Mouse (Mus musculus) neutrophil, adult 5-6 weeks (primary cell): ENCODE measurements at regions not wholly inside any gene's neighbourhood (a gene's known extent, or its start where the extent isn't known, plus 50 kb on each side); places are given as distances from the start of the nearest gene placed in this dataset.

Experiments used
- ATAC-seq: fragments of 151-379, 151-347 bp; 2 replicates; pipeline ENCODE4 v1.8.0; 2017; ENCODE audit warnings: mild to moderate bottlenecking, moderate TSS enrichment; ENCODE audit not compliant: insufficient number of reproducible peaks, poor library complexity, low FRiP score, severe bottlenecking; ENCODE audit errors: extremely low read depth

GRCm38 (mm10) chr7:111420698-111421097, 337.9 kb upstream of the Eif4g2 start:
- ATAC-seq, result no peak

DNA sequence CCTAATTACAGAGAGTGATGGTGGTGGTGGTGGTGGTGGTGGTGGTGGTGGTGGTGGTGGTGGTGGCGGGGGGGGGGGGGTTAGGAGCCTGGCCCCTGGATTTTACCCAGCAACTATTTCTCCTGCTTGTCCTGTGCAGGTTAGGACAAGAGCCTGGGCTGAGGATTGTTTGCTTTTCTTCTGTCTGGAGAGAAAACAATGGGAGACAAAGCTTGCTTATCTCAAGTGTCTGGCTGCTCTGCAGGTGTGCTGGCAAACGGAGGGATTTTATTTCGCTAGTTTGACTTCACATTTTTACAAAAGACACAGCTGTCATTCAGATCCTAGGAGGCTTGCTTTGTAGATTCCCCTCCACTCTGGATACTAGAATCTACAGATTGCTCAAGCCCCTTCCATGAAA, 334.9 kb upstream of the Eif4g2 start:
- no peak for ATAC-seq

DNA sequence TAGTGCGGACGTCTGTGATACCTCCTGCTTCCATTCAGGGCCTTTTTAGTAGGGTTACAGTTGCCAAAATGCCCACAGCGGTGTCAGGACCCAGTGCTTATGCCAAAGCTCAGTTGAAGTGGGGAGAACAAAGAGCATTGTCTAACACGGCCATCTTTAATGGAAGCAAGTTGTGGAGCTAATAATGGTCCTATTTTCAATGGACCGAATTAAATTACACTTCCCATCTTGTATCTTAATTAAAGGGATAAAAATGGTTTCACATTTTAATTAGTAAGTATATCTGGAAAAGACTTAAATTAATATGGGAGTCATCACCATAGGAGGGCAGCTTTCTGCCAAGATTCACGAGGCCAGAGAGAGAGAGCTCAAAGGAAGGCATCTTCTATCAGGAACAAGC, 333.2 kb upstream of the Eif4g2 start:
- no peak for ATAC-seq

- no peak for ATAC-seq
Measured at GRCm38 (mm10) chr7:111413745-111414144, 330.9 kb upstream of the Eif4g2 start.

DNA sequence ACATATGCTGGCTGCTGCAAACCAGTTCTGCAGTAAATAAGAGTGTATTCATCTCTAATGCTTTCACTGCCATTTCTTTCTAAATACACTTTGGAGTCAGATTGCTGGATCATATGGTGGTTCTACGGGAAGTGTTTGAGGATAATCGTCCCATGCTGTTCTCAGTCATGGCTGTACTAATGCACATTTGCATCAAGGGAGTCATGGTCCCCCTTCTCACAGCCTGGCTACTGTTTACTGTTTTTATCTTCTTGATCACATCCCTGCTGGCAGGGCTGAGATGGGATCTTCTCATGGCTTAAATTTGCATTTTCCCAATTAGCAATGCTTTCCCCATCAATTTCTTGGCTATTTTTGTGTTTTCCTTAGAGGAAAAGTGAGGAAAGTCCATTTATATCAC, 330.1 kb upstream of the Eif4g2 start:
- ATAC-seq, result no peak

GRCm38 (mm10) chr7:111411386-111411960, 328.6 kb upstream of the Eif4g2 start:
- ATAC-seq, result no peak

GRCm38 (mm10) chr7:111395972-111396371, 313.1 kb upstream of the Eif4g2 start:
- no peak for ATAC-seq

- no peak for ATAC-seq
Measured at GRCm38 (mm10) chr7:111395111-111395510, 312.3 kb upstream of the Eif4g2 start.

GRCm38 (mm10) chr7:111393846-111394245, 311.0 kb upstream of the Eif4g2 start:
- no peak for ATAC-seq

DNA sequence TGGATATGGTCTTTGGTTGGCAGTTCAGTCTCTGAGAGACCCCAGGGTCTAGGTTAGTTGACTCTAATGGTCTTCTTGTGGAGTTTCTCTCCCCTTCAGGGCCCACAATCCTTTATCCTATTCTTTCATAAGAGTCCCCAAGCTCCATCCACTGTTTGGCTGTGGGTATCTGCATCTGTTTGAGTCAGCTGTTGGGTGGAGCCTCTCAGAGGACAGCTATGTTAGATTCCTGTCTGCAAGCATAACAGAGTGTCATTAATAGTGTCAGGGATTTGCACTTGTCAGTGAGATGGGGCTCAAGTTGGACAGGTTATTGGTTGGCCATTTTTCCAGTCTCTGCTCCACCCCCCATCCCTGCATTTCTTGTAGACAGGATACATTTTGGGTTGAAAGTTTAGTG, 306.9 kb upstream of the Eif4g2 start:
- ATAC-seq, result no peak

DNA sequence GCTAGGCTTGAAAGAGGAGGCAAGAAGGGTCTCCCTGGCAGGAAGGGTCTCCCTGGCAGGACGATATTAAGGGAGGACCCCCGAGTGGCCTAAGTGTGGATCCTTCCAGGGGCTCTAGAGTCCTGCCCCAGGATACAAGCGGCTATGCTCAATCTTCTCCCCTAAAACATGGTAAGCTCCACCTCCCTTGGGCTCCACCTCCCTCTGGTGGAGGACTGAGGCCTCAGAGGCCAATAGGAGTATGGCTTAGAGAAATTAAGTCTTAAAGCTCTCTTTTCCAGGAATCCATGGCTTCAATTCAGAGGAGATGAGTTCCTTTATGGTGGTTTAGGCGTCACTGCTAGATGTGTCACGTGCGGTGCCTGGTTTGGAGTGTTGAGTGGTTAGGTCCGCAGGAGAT, 291.7 kb upstream of the Eif4g2 start:
- no peak for ATAC-seq

GRCm38 (mm10) chr7:111373380-111374173, 290.7 kb upstream of the Eif4g2 start:
- no peak for ATAC-seq

GRCm38 (mm10) chr7:111370421-111370887, 287.6 kb upstream of the Eif4g2 start:
- ATAC-seq, result no peak

GRCm38 (mm10) chr7:111368296-111369004, 285.6 kb upstream of the Eif4g2 start:
- ATAC-seq, result no peak

- ATAC-seq, result no peak
Measured at GRCm38 (mm10) chr7:111366951-111367653, 284.3 kb upstream of the Eif4g2 start.

DNA sequence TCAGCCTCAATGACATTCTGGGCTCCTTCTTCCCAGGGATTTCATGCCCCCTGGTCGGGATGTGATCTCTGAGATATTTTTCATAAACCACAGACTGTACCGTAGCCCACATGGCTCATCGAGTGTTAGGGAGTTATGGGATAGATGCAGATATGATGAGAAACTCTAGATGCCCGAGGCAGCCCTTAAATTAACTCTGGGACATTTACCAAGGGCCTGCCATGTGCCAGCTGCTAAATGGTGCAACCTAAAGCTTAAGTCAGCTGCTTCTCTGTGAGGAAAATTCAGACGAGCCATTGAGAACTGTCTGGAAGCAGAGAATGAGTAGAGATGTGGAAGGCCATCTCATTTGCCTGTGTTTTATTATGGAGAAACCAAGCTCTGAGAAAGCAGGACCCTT, 282.6 kb upstream of the Eif4g2 start:
- no peak for ATAC-seq

GRCm38 (mm10) chr7:111363206-111363605, 280.4 kb upstream of the Eif4g2 start:
- no peak for ATAC-seq

- no peak for ATAC-seq
Measured at GRCm38 (mm10) chr7:111362646-111363045, 279.8 kb upstream of the Eif4g2 start.

GRCm38 (mm10) chr7:111355088-111355656, 272.3 kb upstream of the Eif4g2 start:
- no peak for ATAC-seq
